Mouse (Mus musculus) embryonic fibroblast, embryonic 13.5 days (primary cell): ENCODE measurements around the gene Vps9d1.

ENCODE experiments used
- CTCF ChIP-seq: IDR thresholded peaks from 2 replicates; pipeline ENCODE4 v1.5.1; 2011; ENCODE audit warnings: mild to moderate bottlenecking, control low read depth, low read length, moderate library complexity, borderline replicate concordance; ENCODE audit not compliant: insufficient read depth
- POLR2A ChIP-seq: IDR thresholded peaks from 2 replicates; pipeline ENCODE4 v1.6.1; 2011; ENCODE audit warnings: low read depth, mild to moderate bottlenecking, control low read depth, low read length, moderate library complexity

DNA sequence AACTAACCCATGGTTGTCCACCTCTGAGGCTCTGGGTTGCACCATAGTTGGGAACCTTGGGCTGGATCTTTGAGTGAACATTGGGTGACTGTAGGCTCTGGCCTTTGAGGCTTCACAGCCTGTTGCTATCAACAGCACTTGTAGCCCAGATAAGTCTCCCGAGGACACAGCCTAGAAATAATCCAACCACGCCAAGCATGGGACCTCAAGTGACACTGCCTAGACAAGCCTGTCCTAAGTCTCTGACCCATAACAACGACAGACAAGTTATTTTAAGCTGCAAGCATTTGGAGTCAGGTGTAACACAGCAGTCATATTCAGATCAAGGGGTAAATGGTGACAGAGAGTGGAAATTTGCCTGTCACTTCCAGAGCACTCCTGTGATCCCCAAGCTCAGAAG is 38.7 kb downstream of the Vps9d1 start:
- TF ChIP-seq POLR2A (no peak), CTCF (no peak)
